Mouse (Mus musculus) gastrocnemius, postnatal 36 days (tissue): Measurements from ENCODE around the gene Pomt1. TPM values are rescaled to one million over a fixed set of nuclear protein-coding genes. Genes with fewer than 3 reads are reported as not detected.
"Not testable (repeated sequence)": the region's sequence is repeated elsewhere in the genome, so short reads cannot be mapped to it uniquely, and the experiment has no call there.

Experiments used
- DNase-seq, 2 experiments: peaks; one replicate each; pipeline ENCODE4 v3.0.0; 2022
- intact Hi-C: fragments of 180-260 bp; cut with DNase I; formaldehyde crosslinking; loops from one replicate; pipeline ENCODE4 v1.15.1; 2025
- total RNA-seq, 2 experiments: library from RNA; stranded (reverse); gene quantifications; 2 replicates each; pipeline ENCODE4 v1.2.3; 2021

The Pomt1 gene
- total RNA-seq, 2 experiments from 2014 or later: 12.0 to 12.2 TPM

GRCm38 (mm10) chr2:32259657-32260417 lies 23.4 kb downstream of the Pomt1 start, which contains the start of gene Uck1:
Gene Uck1 (minus strand): TSS chr2:32260159.
- peak; percentile 83 for DNase-seq
- intact Hi-C loops: loop anchor here (2.0 kb wide), 1 partner anchor 23 kb away; no protein-coding TSS in a partner anchor

GRCm38 (mm10) chr2:32260635-32261034 lies 24.2 kb downstream of the Pomt1 start:
- intact Hi-C loops: loop anchor here (2.0 kb wide), 1 partner anchor 22 kb away; no protein-coding TSS in a partner anchor
- DNase-seq: no peak

- intact Hi-C loops: no loop called here
- DNase-seq: no peak
These were observed 39.4 kb downstream of the Pomt1 start for GRCm38 (mm10) chr2:32275823-32276222.

- intact Hi-C loops: loop anchor here (2.0 kb wide), 1 partner anchor 21 kb away; the partner anchor contains the start of gene Uck1
- no peak for DNase-seq
These were observed 45.9 kb downstream of the Pomt1 start for GRCm38 (mm10) chr2:32282289-32282688.

- peak; percentile 38 to 47 for DNase-seq
- intact Hi-C loops: loop anchor here (2.0 kb wide), 1 partner anchor 22 kb away; the partner anchor contains the start of gene Uck1
These were observed 46.3 kb downstream of the Pomt1 start for GRCm38 (mm10) chr2:32282727-32283126.

GRCm38 (mm10) chr2:32283986-32284385 lies 47.6 kb downstream of the Pomt1 start:
- intact Hi-C loops: loop anchor here (2.0 kb wide), 1 partner anchor 23 kb away; the partner anchor contains the start of gene Uck1
- no peak for DNase-seq

- intact Hi-C loops: loop anchor here (5.0 kb wide), 1 partner anchor 150 kb away; no protein-coding TSS in a partner anchor
- no peak for DNase-seq
These were observed 51.0 kb downstream of the Pomt1 start, which contains the start of gene Golga2 for GRCm38 (mm10) chr2:32287334-32287840. Gene Golga2 (plus strand): TSS chr2:32287384.

- DNase-seq: peak; percentile 95 to 98
- intact Hi-C loops: loop anchor here (5.0 kb wide), 1 partner anchor 151 kb away; no protein-coding TSS in a partner anchor
These were observed 51.6 kb downstream of the Pomt1 start, which contains the start of gene Swi5 for GRCm38 (mm10) chr2:32287923-32288367. Gene Swi5 (minus strand): TSS chr2:32288075.

GRCm38 (mm10) chr2:32288371-32288931 lies 52.1 kb downstream of the Pomt1 start:
- intact Hi-C loops: loop anchor here (5.0 kb wide), 1 partner anchor 151 kb away; no protein-coding TSS in a partner anchor
- DNase-seq: no peak

GRCm38 (mm10) chr2:32289578-32289977 lies 53.2 kb downstream of the Pomt1 start:
- DNase-seq: no peak
- intact Hi-C loops: loop anchor here (5.0 kb wide), 1 partner anchor 152 kb away; no protein-coding TSS in a partner anchor

GRCm38 (mm10) chr2:32294348-32294747 lies 58.0 kb downstream of the Pomt1 start:
- intact Hi-C loops: no loop called here
- DNase-seq: peak; percentile 57 to 58

- DNase-seq: no peak
- intact Hi-C loops: no loop called here
These were observed 58.9 kb downstream of the Pomt1 start for GRCm38 (mm10) chr2:32295285-32295684.

- DNase-seq, intact Hi-C loops: not testable (repeated sequence)
These were observed 59.5 kb downstream of the Pomt1 start for GRCm38 (mm10) chr2:32295842-32296241.

GRCm38 (mm10) chr2:32299469-32299868 lies 63.1 kb downstream of the Pomt1 start:
- intact Hi-C loops: no loop called here

GRCm38 (mm10) chr2:32302952-32303351 lies 66.6 kb downstream of the Pomt1 start:
- intact Hi-C loops: loop anchor here (5.0 kb wide), 1 partner anchor 184 kb away; no protein-coding TSS in a partner anchor
- DNase-seq: no peak

More at GRCm38 (mm10) chr2:32299469-32299868, 63.1 kb downstream of the Pomt1 start:
- DNase-seq: no peak

GRCm38 (mm10) chr2:32304145-32304832 lies 67.9 kb downstream of the Pomt1 start:
- DNase-seq: no peak
- intact Hi-C loops: loop anchor here (5.0 kb wide), 1 partner anchor 183 kb away; no protein-coding TSS in a partner anchor
